Mouse (Mus musculus) lung, adult 2 months (tissue): ENCODE measurements at regions not wholly inside any gene's neighbourhood (a gene's known extent, or its start where the extent isn't known, plus 50 kb on each side); places are given as distances from the start of the nearest gene placed in this dataset.

Experiments used
- CTCF ChIP-seq: fragments of 200-500 bp; IDR thresholded peaks from 2 replicates; pipeline ENCODE4 v1.5.1; 2011; ENCODE audit warnings: mild to moderate bottlenecking, low read length, control low read depth; ENCODE audit not compliant: insufficient read depth
- POLR2A ChIP-seq: fragments of 200-500 bp; IDR thresholded peaks from 2 replicates; pipeline ENCODE4 v1.6.1; 2011; ENCODE audit warnings: low read depth, mild to moderate bottlenecking, control low read depth, low read length, borderline replicate concordance; ENCODE audit errors: extremely low read depth

DNA sequence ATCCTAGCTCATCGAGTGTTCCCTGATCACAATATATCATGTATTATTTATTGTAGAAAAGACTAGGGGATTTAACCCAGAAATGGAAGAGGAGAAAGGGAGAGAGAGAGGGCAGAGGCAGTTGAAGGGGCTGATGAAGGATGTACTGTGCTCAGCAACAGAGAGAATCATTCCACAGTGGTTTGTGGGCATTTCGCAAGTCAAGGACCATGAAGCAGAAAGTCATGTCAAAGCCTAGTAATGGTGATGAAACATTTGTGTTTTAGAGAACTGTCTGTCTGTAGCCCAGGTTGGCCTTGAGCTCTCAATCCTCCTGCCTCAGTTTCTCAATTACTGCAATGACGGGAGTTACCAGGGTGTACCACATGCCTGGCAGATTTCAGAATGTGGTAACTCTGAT lies 50.9 kb upstream of the Elovl6 start:
- TF ChIP-seq POLR2A (no peak), CTCF (no peak)
